Mouse (Mus musculus): Measurements from ENCODE around the gene Rps21. TPM values are rescaled to one million over a fixed set of nuclear protein-coding genes. Genes with fewer than 3 reads are reported as not detected.

Rps21 gene
- polyA plus RNA-seq, 1 experiment from 2014 or later, result 509 TPM

- H3K9ac ChIP-seq, result no peak overlapping the region
- H3K36me3 ChIP-seq (replicated peaks; ENCODE audit: control insufficient read depth, insufficient read depth), result no peaks in the 10 kb centered on the region
- H3K27ac ChIP-seq, result no peak overlapping the region
- H3K4me1 ChIP-seq (replicated peaks; ENCODE audit: control insufficient read depth, insufficient read depth, low read length), result no peaks in the 10 kb centered on the region; the same call in 1 of the 2 replicates
- H3K4me3 ChIP-seq (replicated peaks; ENCODE audit: low read length), result no peak overlapping the region
- H3K27me3 ChIP-seq (ENCODE audit: control insufficient read depth, insufficient read depth, low read length), result 0 out of 2 replicates have a peak, but pooled peaks cover under 1% of the 10 kb centered on the region
- H3K9me3 ChIP-seq (ENCODE audit: control insufficient read depth, low read length), result no peaks in the 10 kb centered on the region
- DNase-seq (ENCODE audit: low spot score) (no peak), ATAC-seq (ENCODE audit: low FRiP score) (no peak)
- H3K4me2 ChIP-seq (replicated peaks), result no peak overlapping the region
- WGBS, result 76% methylated on average over 3 of the region's 3 CpGs
These were observed 38.9 kb upstream of the Rps21 start for GRCm38 (mm10) chr2:180218241-180218640.

GRCm38 (mm10) chr2:180218677-180219076 is 38.5 kb upstream of the Rps21 start:
- Histone ChIP-seq H3K4me2 (replicated peaks) (no peak overlapping the region), H3K9ac (no peak overlapping the region), H3K9me3 (ENCODE audit: control insufficient read depth, low read length) (no peaks in the 10 kb centered on the region), H3K4me1 (replicated peaks; ENCODE audit: control insufficient read depth, insufficient read depth, low read length) (no peaks in the 10 kb centered on the region; the same call in 1 of the 2 replicates), H3K27me3 (ENCODE audit: control insufficient read depth, insufficient read depth, low read length) (peaks cover 4% of the 10 kb centered on the region; the same call in 1 of the 2 replicates), H3K36me3 (replicated peaks; ENCODE audit: control insufficient read depth, insufficient read depth) (no peaks in the 10 kb centered on the region), H3K27ac (no peak overlapping the region), H3K4me3 (replicated peaks; ENCODE audit: low read length) (no peak overlapping the region)
- no peak for ATAC-seq (ENCODE audit: low FRiP score)
- 36% methylated on average over 5 of the region's 5 CpGs for whole genome bisulfite sequencing
- DNase-seq (ENCODE audit: low spot score), result no peak

- DNase-seq (ENCODE audit: low spot score) (no peak), ATAC-seq (ENCODE audit: low FRiP score) (no peak)
- 65% methylated on average over 15 of the region's 15 CpGs for WGBS
- Histone ChIP-seq H3K27ac (no peak overlapping the region), H3K9me3 (ENCODE audit: control insufficient read depth, low read length) (no peaks in the 10 kb centered on the region), H3K9ac (no peak overlapping the region), H3K4me1 (replicated peaks; ENCODE audit: control insufficient read depth, insufficient read depth, low read length) (no peaks in the 10 kb centered on the region; the same call in 1 of the 2 replicates), H3K4me3 (replicated peaks; ENCODE audit: low read length) (no peak overlapping the region), H3K4me2 (replicated peaks) (no peak overlapping the region), H3K36me3 (replicated peaks; ENCODE audit: control insufficient read depth, insufficient read depth) (no peaks in the 10 kb centered on the region), H3K27me3 (ENCODE audit: control insufficient read depth, insufficient read depth, low read length) (peaks cover 8% of the 10 kb centered on the region)
These were observed 37.8 kb upstream of the Rps21 start for GRCm38 (mm10) chr2:180219145-180219943.

- DNase-seq (ENCODE audit: low spot score), result no peak
- Histone ChIP-seq H3K4me3 (replicated peaks; ENCODE audit: low read length) (no peak overlapping the region), H3K4me1 (replicated peaks; ENCODE audit: control insufficient read depth, insufficient read depth, low read length) (no peaks in the 10 kb centered on the region; the same call in 1 of the 2 replicates), H3K27ac (no peak overlapping the region), H3K4me2 (replicated peaks) (no peak overlapping the region), H3K9me3 (ENCODE audit: control insufficient read depth, low read length) (no peaks in the 10 kb centered on the region), H3K9ac (no peak overlapping the region), H3K27me3 (ENCODE audit: control insufficient read depth, insufficient read depth, low read length) (peaks cover 16% of the 10 kb centered on the region), H3K36me3 (replicated peaks; ENCODE audit: control insufficient read depth, insufficient read depth) (no peaks in the 10 kb centered on the region)
- no peak for ATAC-seq (ENCODE audit: low FRiP score)
- 84% methylated on average over 9 of the region's 9 CpGs for WGBS
These were observed 37.0 kb upstream of the Rps21 start for GRCm38 (mm10) chr2:180220165-180220564.

GRCm38 (mm10) chr2:180221051-180221450 is 36.1 kb upstream of the Rps21 start:
- DNase-seq (ENCODE audit: low spot score) (no peak), ATAC-seq (ENCODE audit: low FRiP score) (no peak)
- Histone ChIP-seq H3K4me1 (replicated peaks; ENCODE audit: control insufficient read depth, insufficient read depth, low read length) (peaks cover 6% of the 10 kb centered on the region), H3K27ac (no peak overlapping the region), H3K9ac (no peak overlapping the region), H3K9me3 (ENCODE audit: control insufficient read depth, low read length) (no peaks in the 10 kb centered on the region), H3K36me3 (replicated peaks; ENCODE audit: control insufficient read depth, insufficient read depth) (no peaks in the 10 kb centered on the region), H3K27me3 (ENCODE audit: control insufficient read depth, insufficient read depth, low read length) (peaks cover 25% of the 10 kb centered on the region), H3K4me2 (replicated peaks) (no peak overlapping the region), H3K4me3 (replicated peaks; ENCODE audit: low read length) (no peak overlapping the region)
- WGBS, result 94% methylated on average over 9 of the region's 9 CpGs

- no peak overlapping the region for H3K4me3 ChIP-seq (replicated peaks; ENCODE audit: low read length)
- H3K9ac ChIP-seq, result no peak overlapping the region
- no peak overlapping the region for H3K4me2 ChIP-seq (replicated peaks)
- no peaks in the 10 kb centered on the region for H3K36me3 ChIP-seq (replicated peaks; ENCODE audit: control insufficient read depth, insufficient read depth)
- no peak overlapping the region for H3K27ac ChIP-seq
- DNase-seq (ENCODE audit: low spot score) (no peak), ATAC-seq (ENCODE audit: low FRiP score) (0 out of 2 replicates have a peak, but pooled peaks have one; percentile 34)
- H3K27me3 ChIP-seq (ENCODE audit: control insufficient read depth, insufficient read depth, low read length), result peaks cover 34% of the 10 kb centered on the region
- no peaks in the 10 kb centered on the region for H3K9me3 ChIP-seq (ENCODE audit: control insufficient read depth, low read length)
- 10% methylated on average over 6 of the region's 6 CpGs for WGBS
- peaks cover 8% of the 10 kb centered on the region for H3K4me1 ChIP-seq (replicated peaks; ENCODE audit: control insufficient read depth, insufficient read depth, low read length)
These were observed 34.9 kb upstream of the Rps21 start for GRCm38 (mm10) chr2:180222250-180222649.

- peaks cover 34% of the 10 kb centered on the region for H3K27me3 ChIP-seq (ENCODE audit: control insufficient read depth, insufficient read depth, low read length)
- WGBS, result 1% methylated on average over 11 of the region's 13 CpGs
These were observed 32.5 kb upstream of the Rps21 start for GRCm38 (mm10) chr2:180224647-180225043.

GRCm38 (mm10) chr2:180225044-180225761 is 32.0 kb upstream of the Rps21 start:
- Histone ChIP-seq H3K27me3 (ENCODE audit: control insufficient read depth, insufficient read depth, low read length) (peaks cover 34% of the 10 kb centered on the region), H3K9ac (peak overlapping the region; percentile 64), H3K4me1 (replicated peaks; ENCODE audit: control insufficient read depth, insufficient read depth, low read length) (peaks cover 14% of the 10 kb centered on the region), H3K4me2 (replicated peaks) (peak overlapping the region; percentile 99), H3K27ac (no peak overlapping the region), H3K4me3 (replicated peaks; ENCODE audit: low read length) (peak overlapping the region; percentile 57), H3K36me3 (replicated peaks; ENCODE audit: control insufficient read depth, insufficient read depth) (no peaks in the 10 kb centered on the region), H3K9me3 (ENCODE audit: control insufficient read depth, low read length) (no peaks in the 10 kb centered on the region)
- WGBS, result under 1% methylated on average over 55 of the region's 55 CpGs
- ATAC-seq (ENCODE audit: low FRiP score), result peak; percentile 26
- no peak for DNase-seq (ENCODE audit: low spot score)

More at GRCm38 (mm10) chr2:180224647-180225043, 32.5 kb upstream of the Rps21 start:
- Histone ChIP-seq H3K9me3 (ENCODE audit: control insufficient read depth, low read length) (no peaks in the 10 kb centered on the region), H3K4me1 (replicated peaks; ENCODE audit: control insufficient read depth, insufficient read depth, low read length) (peaks cover 14% of the 10 kb centered on the region), H3K9ac (no peak overlapping the region), H3K36me3 (replicated peaks; ENCODE audit: control insufficient read depth, insufficient read depth) (no peaks in the 10 kb centered on the region), H3K27ac (no peak overlapping the region), H3K4me2 (replicated peaks) (peak overlapping the region; percentile 99), H3K4me3 (replicated peaks; ENCODE audit: low read length) (peak overlapping the region; percentile 57)
- DNase-seq (ENCODE audit: low spot score) (no peak), ATAC-seq (ENCODE audit: low FRiP score) (no peak)

GRCm38 (mm10) chr2:180225762-180226378 is 31.3 kb upstream of the Rps21 start, which contains the start of gene Lama5:
TSS of gene Lama5 (minus strand) at chr2:180225859.
- Histone ChIP-seq H3K4me2 (replicated peaks) (peak within 1 kb of the TSS; percentile 99), H3K4me3 (replicated peaks; ENCODE audit: low read length) (peak within 1 kb of the TSS; percentile 57), H3K27me3 (ENCODE audit: control insufficient read depth, insufficient read depth, low read length) (peaks cover 34% of the 10 kb centered on the region), H3K27ac (no peak within 1 kb of the TSS), H3K4me1 (replicated peaks; ENCODE audit: control insufficient read depth, insufficient read depth, low read length) (peaks cover 14% of the 10 kb centered on the region), H3K9me3 (ENCODE audit: control insufficient read depth, low read length) (no peaks in the 10 kb centered on the region), H3K9ac (peak within 1 kb of the TSS; percentile 64), H3K36me3 (replicated peaks; ENCODE audit: control insufficient read depth, insufficient read depth) (no peaks in the 10 kb centered on the region)
- DNase-seq (ENCODE audit: low spot score) (no peak), ATAC-seq (ENCODE audit: low FRiP score) (0 out of 2 replicates have a peak, but pooled peaks have one; percentile 29)
- WGBS, result under 1% methylated on average over 37 of the region's 37 CpGs
